Mouse (Mus musculus) kidney, adult 2 months (tissue): ENCODE data around the gene Anapc5. TPM values are rescaled to one million over a fixed set of nuclear protein-coding genes. Genes with fewer than 3 reads are reported as not detected.

Experiments used
- DNase-seq: peaks from one replicate; pipeline ENCODE4 v3.0.0; 2021
- H3K27ac ChIP-seq: fragments of 200-500 bp; 2 replicates; pipeline ENCODE4 v1.5.1; 2012; ENCODE audit warnings: low read depth, low read length, control low read depth, inconsistent platforms; ENCODE audit not compliant: insufficient read depth
- H3K27me3 ChIP-seq: fragments of 200-500 bp; replicated peaks from 2 replicates; pipeline ENCODE4 v1.6.1; 2012; ENCODE audit warnings: mild to moderate bottlenecking, moderate library complexity, low read length, inconsistent platforms; ENCODE audit not compliant: control insufficient read depth, insufficient read depth
- H3K36me3 ChIP-seq: fragments of 200-500 bp; 2 replicates; pipeline ENCODE4 v1.6.1; 2012; ENCODE audit warnings: mild to moderate bottlenecking, moderate library complexity, low read length, inconsistent platforms; ENCODE audit not compliant: control insufficient read depth, insufficient read depth
- H3K4me1 ChIP-seq: fragments of 200-500 bp; 2 replicates; pipeline ENCODE4 v1.6.1; 2011; ENCODE audit warnings: low read length; ENCODE audit not compliant: control insufficient read depth, insufficient read depth
- H3K4me3 ChIP-seq: fragments of 200-500 bp; 2 replicates; pipeline ENCODE4 v1.5.1; 2011; ENCODE audit warnings: mild to moderate bottlenecking, low read depth, low read length, control low read depth; ENCODE audit not compliant: insufficient read depth
- CTCF ChIP-seq: fragments of 200-500 bp; conservative IDR thresholded peaks from 2 replicates; pipeline ENCODE4 v1.5.1; 2011; ENCODE audit warnings: low read depth, mild to moderate bottlenecking, control low read depth, low read length, moderate library complexity, mixed read lengths; ENCODE audit not compliant: insufficient read depth, insufficient read length
- POLR2A ChIP-seq: fragments of 200-500 bp; IDR thresholded peaks from one replicate; pipeline ENCODE4 v1.6.1; 2011; ENCODE audit warnings: low read depth, low read length, control low read depth
- WGBS: fragments of 180-500 bp; shearing (Covaris S2); methylation state at CpG from one replicate; pipeline ENCODE4 v1.1.7; 2018; 5-methylcytosine and 5-hydroxymethylcytosine counted together
- polyA plus RNA-seq: library from polyadenylated mRNA; depleted of rRNA; stranded (reverse); fragments of >200 nt; gene quantifications from 2 replicates; pipeline ENCODE4 v1.2.3, GENCODE M21; 2012

Gene Anapc5
- polyA plus RNA-seq, 1 experiment = 209 TPM

DNA sequence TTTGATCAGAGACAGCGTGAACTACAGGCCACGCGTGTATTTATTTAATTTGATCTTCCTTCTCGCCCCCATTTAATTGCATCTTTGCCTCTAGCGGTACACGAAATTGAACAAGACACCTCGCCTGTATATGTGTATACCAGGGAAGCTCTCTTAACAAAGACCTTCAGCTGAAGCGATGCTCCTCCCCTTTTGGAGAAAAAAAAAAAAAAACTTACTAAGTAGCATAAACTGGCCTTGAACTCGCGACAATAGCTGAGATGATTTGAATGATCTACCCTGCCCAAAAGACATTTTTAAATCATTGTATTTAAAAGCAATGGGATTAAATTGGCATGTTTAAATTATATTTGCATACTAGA, 366 bp upstream of the Anapc5 start:
- H3K4me3 ChIP-seq = peak overlapping the region; percentile 42
- H3K27ac ChIP-seq = peak overlapping the region; percentile 78
- 0 out of 2 replicates have a peak, but pooled peaks cover 4% of the 10 kb centered on the region for H3K4me1 ChIP-seq
- TF ChIP-seq CTCF = no peak
- no peak for TF ChIP-seq POLR2A
- no peak for DNase-seq
- WGBS = under 1% methylated on average over 10 of the region's 10 CpGs
- H3K36me3 ChIP-seq = peaks cover 2% of the 10 kb centered on the region; the same call in 1 of the 2 replicates
- H3K27me3 ChIP-seq = no peaks in the 10 kb centered on the region

DNA sequence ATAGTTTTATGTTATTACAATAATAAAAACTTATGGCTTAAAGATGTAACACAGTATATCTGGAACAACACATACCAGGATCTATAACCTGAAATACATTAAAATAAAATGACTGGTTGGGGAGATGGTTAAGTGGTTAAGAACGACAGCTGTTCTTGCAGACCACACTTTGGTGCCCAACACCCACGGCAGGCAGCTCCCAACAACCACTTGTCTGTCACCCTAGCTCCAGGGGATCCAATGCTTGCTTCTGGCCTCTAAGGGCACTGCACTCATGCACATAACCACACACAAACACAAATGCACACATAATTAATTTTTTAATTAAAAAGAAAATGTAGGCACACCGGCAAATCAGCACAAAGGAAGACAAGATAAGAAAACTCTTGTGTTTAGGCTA, 8.4 kb downstream of the Anapc5 start:
- Histone ChIP-seq H3K4me3 (no peak overlapping the region), H3K36me3 (peaks cover 2% of the 10 kb centered on the region), H3K4me1 (no peaks in the 10 kb centered on the region), H3K27ac (no peak overlapping the region), H3K27me3 (no peaks in the 10 kb centered on the region)
- 77% methylated on average over 3 of the region's 3 CpGs for WGBS
- no peak for DNase-seq
- TF ChIP-seq POLR2A (no peak), CTCF (no peak)

DNA sequence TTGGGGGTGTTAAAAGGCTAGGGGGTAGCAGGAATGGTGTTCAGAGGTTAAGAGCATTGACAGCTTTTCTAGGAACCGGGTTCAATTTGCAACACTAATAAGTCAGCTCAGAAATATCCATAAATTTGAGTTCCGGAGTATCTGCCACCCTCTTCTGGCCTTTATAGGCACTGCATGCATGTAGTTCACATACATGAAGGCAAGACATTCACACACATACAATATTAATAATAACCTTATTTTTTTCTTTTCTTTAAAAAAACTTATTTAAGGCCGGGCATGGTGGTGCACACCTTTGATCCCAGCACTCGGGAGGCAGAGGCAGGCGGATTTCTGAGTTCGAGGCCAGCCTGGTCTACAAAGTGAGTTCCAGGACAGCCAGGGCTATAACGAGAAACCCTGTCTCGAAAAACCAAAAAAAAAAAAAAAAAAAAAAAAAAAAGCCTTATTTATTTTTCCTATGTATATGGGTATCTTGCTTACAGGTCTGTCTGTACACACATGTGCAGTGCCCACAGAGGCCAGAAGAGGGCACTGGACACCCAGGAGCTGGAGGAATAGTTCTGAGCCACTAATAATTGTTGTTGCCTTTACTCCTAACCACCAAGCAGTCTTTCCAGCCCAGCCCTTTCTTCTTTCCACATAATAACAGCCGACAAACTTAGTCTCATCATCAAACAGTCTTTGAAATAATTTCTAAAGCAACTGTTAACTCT, 9.6 kb downstream of the Anapc5 start:
- no peaks in the 10 kb centered on the region; the same call in none of the 2 replicates for H3K36me3 ChIP-seq
- H3K4me3 ChIP-seq = no peak overlapping the region
- 78% methylated on average over 9 of the region's 9 CpGs for WGBS
- H3K27ac ChIP-seq = no peak overlapping the region
- no peaks in the 10 kb centered on the region for H3K27me3 ChIP-seq
- H3K4me1 ChIP-seq = no peaks in the 10 kb centered on the region
- DNase-seq = peak; percentile 75
- TF ChIP-seq POLR2A = no peak
- TF ChIP-seq CTCF = peak; percentile 89

DNA sequence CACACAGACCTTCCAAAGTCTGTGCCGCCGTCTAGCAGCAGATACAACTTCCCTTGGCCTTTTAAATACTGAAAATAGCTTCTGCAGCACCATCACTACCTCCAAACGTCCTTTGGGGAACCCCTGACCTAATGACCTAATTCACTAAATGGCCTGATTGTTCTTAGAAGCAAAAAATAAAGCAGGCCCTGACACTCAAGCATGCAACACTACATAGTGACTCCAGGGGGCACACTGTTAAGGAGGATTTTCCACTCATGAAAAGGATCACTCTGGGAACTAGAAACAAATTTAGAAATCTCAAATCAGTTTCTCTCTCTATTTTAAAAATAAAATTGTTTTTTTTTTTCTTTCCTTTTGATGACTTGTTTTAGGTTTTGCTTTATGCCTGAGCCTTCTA, 15.6 kb downstream of the Anapc5 start:
- DNase-seq = no peak
- TF ChIP-seq CTCF (no peak), POLR2A (no peak)
- no peaks in the 10 kb centered on the region for H3K27me3 ChIP-seq
- H3K4me1 ChIP-seq = peaks cover 7% of the 10 kb centered on the region; the same call in 1 of the 2 replicates
- no peak overlapping the region for H3K27ac ChIP-seq
- no peak overlapping the region for H3K4me3 ChIP-seq
- WGBS = 56% methylated on average over 3 of the region's 3 CpGs
- peaks cover 4% of the 10 kb centered on the region for H3K36me3 ChIP-seq

DNA sequence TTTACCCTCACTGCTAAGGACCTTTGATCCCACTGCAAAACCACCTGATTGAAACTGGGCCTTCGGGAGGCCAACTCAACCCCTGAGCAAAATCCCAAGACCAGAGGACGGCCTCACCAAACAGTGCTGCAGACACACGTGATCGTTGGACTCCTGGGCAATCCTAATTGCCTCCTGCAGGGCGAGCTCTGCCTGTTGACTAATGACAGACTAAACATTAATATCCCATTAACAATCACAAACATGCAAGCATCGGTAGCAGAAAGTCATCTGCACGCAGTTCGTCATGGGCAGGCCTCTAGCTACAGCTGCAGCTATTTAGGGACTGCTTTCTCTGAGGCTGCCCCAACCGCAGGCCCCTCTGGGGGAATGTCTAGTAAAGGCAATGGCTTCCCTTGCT, 18.4 kb downstream of the Anapc5 start:
- Histone ChIP-seq H3K27me3 (no peaks in the 10 kb centered on the region), H3K36me3 (peaks cover 4% of the 10 kb centered on the region), H3K4me1 (peaks cover 15% of the 10 kb centered on the region; the same call in 1 of the 2 replicates), H3K27ac (peak overlapping the region; percentile 92), H3K4me3 (no peak overlapping the region)
- TF ChIP-seq POLR2A = no peak
- TF ChIP-seq CTCF = 0 out of 2 replicates have a peak, but pooled peaks have one; percentile 11
- 49% methylated on average over 9 of the region's 9 CpGs for WGBS
- peak; percentile 90 for DNase-seq

DNA sequence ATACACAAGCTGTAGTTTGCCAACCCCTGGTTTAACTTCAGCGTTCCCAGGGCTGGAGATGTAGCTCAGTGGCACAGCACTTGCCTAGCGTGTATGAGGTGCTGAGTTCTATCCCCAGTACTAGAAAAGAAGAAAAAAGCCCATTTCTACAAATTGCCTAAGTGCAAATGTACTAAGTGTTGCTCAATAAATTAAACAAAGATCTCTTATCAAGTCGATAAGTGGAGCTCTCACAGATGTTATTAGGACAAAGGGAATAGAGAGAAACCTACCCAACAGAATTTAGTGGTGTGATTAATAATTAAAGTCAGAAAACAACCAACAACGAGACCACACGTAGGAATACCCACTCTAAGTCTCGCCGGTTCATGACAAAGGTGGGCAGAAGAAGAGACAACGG, 19.5 kb downstream of the Anapc5 start:
- H3K27me3 ChIP-seq = no peaks in the 10 kb centered on the region
- no peak for DNase-seq
- peaks cover 15% of the 10 kb centered on the region; the same call in 1 of the 2 replicates for H3K4me1 ChIP-seq
- 80% methylated on average over 8 of the region's 8 CpGs for WGBS
- peak overlapping the region; percentile 92; the same call in 1 of the 2 replicates for H3K27ac ChIP-seq
- TF ChIP-seq CTCF = no peak
- TF ChIP-seq POLR2A = no peak
- H3K36me3 ChIP-seq = peaks cover 4% of the 10 kb centered on the region
- no peak overlapping the region for H3K4me3 ChIP-seq

DNA sequence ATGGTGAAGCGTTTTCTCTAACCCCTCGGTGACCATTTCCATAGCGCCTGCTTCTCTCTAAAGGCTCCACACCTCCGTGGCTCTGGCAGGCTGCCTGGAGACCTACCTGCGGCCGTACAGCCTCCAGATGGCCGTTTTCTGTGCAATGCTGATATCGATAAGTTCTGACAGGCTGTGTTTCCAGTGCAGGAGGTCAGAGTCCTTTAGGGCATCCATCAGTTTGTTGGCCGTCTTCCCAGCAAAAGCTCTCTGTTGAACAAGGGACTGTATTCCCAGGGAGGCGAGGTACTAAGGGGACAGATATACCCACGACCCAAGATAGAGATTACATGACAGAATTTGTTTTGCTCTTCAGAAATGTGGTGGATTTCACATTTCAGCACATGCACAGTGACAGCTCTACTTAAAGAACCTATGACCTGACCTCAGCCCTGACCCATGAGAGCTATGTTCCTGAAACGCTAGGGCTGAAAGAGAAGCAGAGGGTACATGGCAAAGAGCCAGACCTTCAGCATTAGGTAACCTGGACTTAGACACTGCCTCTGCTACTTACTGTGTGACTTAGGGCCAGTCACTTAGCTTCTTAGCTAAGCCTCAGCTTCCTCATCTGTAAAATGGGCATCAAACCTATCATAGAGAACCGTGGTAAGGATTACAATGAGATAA, 20.7 kb downstream of the Anapc5 start:
- peak overlapping the region; percentile 52; the same call in 1 of the 2 replicates for H3K27ac ChIP-seq
- TF ChIP-seq POLR2A = no peak
- no peak for TF ChIP-seq CTCF
- DNase-seq = peak; percentile 85
- H3K27me3 ChIP-seq = no peaks in the 10 kb centered on the region
- H3K4me1 ChIP-seq = peaks cover 15% of the 10 kb centered on the region; the same call in 1 of the 2 replicates
- no peak overlapping the region for H3K4me3 ChIP-seq
- peaks cover 2% of the 10 kb centered on the region; the same call in 1 of the 2 replicates for H3K36me3 ChIP-seq
- WGBS = 58% methylated on average over 13 of the region's 13 CpGs
